Mouse (Mus musculus) testis, postnatal 14 days (tissue): Measurements from ENCODE around the gene Foxp4.

ENCODE experiments used
- DNase-seq: peaks from one replicate; pipeline ENCODE4 v3.0.0; 2021; ENCODE audit warnings: low spot score

Gene Foxp4

GRCm38 (mm10) chr17:47924383-47925339, at the start of gene Foxp4:
TSS of gene Foxp4 (minus strand) at chr17:47924645.
- DNase-seq = peak; percentile 79

DNA sequence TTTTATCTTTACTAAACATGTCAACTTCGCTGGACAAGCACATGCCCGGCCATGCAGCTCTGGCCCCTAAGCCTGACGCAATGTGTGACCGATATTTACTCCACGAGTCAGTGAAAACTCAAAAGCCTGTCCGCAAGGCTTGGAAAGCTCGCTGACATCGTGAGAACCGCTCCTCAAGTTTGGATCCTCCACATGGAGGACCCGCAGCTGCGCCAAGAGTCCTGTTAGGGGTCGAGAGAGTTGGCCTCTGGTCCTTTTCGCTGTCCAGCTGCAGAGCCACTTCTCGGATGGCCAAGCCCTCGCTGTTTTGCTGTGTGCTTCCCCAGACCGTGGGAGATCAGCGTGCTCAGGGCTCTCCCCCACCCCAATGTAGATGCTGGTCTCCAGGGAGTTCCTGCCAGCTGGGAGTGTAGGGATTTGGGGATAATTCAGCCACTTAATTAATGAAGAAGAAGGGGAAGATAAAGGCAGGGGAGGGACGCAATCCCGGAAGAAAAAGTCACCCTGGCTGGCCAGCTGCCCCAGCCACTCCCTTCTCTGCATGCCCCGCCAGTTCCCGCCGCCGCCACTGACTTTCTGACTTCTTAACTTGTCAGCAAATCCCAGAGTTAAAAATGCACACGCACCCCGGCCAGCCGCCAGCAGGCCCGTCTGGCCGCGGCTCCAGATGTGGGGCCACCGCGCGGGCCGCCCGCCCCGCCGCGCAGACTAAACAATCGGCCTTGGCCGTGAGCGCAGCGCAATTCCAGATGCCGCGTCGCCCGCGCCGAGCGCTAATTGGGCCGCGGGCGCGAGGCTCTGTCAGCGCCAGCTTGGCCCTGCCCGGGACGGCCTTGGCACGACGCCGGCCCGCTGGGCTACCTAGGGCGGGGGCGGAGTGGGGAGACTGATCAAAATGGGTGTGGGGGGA, 49.4 kb upstream of the Foxp4 start:
- DNase-seq = peak; percentile 52

GRCm38 (mm10) chr17:47965885-47966505, 41.5 kb upstream of the Foxp4 start:
- no peak for DNase-seq

DNA sequence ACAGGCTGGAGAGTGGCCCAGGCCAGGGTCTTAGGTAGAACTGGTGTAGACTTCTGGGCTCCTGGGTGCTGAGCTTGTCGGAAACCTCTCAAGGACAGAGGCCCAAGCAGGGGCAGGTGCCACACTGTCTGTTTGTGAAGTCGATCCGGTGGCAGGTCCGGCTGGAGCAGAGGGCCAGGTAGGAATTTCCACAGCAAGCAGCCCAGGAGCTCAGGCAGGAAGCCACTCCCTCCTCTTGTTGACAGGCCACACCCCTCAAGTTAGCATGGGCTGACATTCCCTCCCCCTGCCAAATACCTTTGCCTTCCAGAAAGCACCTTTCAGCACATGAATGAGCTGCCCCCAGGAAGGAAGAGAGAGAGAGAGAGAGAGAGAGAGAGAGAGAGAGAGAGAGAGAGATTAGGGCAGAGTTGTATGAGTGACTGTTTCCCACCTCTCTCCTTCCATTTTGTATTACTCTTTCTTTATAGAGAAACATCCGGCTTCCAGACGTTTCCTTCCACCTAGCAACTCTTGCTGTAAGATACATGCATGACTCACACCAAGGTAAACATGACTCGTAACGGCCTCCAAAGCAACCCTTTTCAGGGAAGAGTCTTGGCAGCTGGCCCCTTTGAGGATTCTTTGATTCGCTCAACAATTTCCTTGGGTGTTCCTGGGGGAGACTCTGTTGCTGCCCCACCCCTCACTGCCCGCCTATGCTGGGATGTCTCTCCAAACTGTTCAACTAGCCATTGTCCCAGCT, 33.8 kb upstream of the Foxp4 start:
- no peak for DNase-seq

- DNase-seq = no peak
Observed at GRCm38 (mm10) chr17:47956486-47956885, 32.0 kb upstream of the Foxp4 start.

GRCm38 (mm10) chr17:47955054-47955741, 30.8 kb upstream of the Foxp4 start:
- no peak for DNase-seq

GRCm38 (mm10) chr17:47953231-47953630, 28.8 kb upstream of the Foxp4 start:
- no peak for DNase-seq

GRCm38 (mm10) chr17:47952368-47953081, 28.1 kb upstream of the Foxp4 start:
- no peak for DNase-seq

- DNase-seq = no peak
Observed at GRCm38 (mm10) chr17:47951452-47951851, 27.0 kb upstream of the Foxp4 start.

DNA sequence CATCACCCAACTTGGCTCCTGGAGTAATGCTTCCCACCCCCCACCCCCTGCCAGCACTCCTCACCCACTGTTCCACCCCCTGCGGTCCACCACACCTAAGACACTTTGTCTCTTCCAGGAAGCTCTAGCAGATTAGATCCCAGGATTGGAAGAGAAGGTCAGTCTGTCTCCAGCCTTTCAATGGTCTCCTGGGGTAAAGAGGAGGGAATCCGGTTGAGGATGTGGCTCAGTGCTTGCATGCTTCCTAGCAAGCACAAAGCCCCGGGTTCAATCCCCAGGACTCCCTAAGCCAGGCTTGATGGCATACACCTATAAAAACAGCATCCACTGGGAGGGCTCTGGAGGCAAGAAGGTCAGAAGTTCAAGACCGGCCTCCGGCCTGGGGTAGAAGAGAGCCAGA, 26.4 kb upstream of the Foxp4 start:
- no peak for DNase-seq

GRCm38 (mm10) chr17:47949441-47949840, 25.0 kb upstream of the Foxp4 start:
- DNase-seq = no peak

- DNase-seq = no peak
Observed at GRCm38 (mm10) chr17:47948753-47949152, 24.3 kb upstream of the Foxp4 start.

DNA sequence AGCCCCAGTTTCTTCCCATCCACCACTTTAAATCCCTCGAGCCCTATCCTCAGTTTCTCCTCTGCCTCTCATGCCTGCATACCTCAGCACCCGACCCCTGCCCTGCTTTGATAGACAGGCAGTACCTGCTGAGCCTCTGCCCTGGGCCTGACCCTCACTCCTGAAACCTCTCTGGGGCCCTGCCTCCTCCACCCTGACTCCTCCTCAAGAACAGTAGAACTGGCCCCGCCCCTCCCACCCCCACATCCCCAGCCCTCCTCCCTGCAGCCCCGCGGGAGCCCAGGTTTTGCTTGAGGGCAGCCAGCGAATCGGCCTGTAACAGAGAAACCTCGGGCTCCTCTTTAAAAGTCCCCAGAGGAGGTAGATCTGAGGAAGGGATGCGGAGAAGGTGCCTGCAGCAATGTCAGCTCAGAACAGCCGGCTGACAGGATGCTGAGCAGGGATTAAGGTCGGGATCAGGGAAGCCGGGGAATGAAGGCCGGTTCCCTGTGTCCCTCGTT, 22.5 kb upstream of the Foxp4 start:
- DNase-seq = no peak

DNA sequence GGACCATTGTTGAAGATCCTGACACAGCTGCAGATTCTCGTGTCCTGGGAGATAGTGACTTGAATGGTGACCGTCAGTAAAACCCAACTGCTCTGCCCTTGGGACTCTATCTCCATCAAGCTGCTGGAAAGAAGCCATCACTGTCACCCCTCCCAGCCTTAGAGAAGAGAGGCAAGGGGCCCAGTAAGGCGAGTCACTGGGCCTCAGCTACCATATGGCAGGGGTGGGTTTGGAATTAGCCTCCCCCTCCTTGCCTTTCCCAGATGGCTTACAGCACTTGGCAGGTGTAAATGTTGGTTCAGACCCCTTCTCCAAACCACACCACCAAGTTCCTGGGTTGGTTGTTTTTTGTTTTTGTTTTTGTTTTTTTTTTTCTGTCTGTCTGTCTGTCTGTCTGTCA, 21.7 kb upstream of the Foxp4 start:
- no peak for DNase-seq

DNA sequence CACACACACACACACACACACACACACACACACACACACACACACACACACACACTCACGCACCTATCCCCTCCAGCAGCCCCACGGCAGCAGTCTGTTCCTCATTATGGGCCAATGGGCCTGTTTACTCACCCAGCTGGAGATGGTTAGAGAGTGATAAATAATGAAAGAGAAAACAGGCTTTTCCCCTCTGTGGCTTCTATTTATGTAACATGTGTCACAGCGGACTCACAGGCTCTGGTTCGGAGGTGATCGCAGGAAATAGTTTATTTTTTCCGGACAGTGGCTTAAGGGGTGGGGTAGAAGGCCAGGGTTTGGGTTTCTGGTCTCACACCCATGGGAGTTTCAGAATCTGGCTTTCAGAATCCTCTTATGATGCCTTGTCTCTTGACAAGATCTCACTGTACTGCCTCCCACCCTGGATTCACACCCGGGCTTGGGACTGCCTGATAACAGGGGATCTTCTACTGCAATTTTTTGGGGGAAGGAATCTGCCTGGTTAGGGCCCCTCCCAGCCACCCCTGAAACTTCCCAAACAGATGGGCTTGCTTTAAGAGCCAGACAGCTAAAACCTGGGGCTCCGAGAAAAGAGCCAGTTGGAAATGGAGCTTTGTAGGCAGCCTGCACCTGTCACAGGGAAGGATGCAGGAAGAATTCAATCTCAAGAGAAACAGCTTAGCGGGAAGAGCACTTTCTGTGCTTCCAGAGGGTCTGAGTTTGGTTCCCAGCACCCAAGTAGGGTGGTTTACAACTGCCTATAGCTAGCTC, 18.8 kb upstream of the Foxp4 start:
- no peak for DNase-seq

DNA sequence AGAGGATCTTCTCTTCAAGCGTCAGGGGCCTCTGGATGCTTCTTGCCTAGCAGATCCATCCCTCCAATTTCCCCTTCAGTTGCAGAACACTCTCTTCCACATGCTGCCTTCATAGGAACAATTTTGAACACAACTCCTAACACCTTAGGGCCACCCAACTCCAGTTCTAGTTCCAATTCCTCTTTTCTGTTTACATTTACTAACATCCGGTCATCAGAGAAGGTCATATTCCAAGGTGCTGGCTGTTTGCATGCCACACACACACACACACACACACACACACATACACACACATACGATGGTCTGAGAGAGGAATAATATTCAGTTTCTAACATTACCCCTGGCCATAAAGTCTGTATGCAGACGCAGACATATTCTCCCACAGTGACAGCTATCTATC, 17.6 kb upstream of the Foxp4 start:
- DNase-seq = no peak

GRCm38 (mm10) chr17:47938839-47939238, 14.4 kb upstream of the Foxp4 start:
- DNase-seq = no peak

DNA sequence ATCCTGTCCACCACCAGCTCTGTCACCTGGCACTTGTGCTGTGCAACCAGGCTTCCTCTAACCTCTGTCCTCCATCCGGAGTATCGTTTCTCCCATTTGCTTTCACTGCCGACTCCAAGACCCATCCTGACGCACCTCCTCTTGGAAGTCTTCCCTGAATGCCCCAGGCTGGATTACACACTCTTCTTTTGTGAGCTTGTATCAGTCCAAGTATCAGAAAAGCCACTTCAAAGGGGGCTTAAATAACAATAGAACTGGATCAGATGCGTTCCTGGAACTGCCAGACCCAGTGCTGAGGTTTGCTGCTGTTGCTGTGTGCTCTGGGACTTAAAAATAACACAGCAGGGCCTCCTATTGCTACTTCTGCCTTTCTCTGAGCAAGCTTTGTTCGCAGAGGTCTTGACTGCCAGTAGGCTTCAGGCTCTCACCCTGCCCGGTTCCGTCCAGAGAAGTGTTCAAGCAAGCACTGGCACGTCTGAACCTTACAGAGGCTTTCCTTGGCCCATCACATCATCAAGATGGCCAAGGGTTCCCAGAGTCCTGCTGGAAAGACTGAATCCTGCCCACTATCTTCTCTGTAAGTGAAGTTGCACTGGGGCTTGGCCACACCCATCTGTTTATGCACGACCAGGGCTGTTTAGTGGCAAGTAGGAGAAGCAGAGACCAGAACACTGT, 13.6 kb upstream of the Foxp4 start:
- DNase-seq = no peak

- DNase-seq = no peak
Observed at GRCm38 (mm10) chr17:47936591-47936990, 12.1 kb upstream of the Foxp4 start.
